Mouse (Mus musculus) c-Kit-positive CD71-positive TER-119-positive erythroid progenitor cells, embryonic 14.5 days (primary cell): Measurements from ENCODE around the gene Ncam1.

ENCODE experiments used
- DNase-seq: peaks from one replicate; pipeline ENCODE4 v3.0.0-alpha.2; 2013; ENCODE audit warnings: low spot score

Gene Ncam1

DNA sequence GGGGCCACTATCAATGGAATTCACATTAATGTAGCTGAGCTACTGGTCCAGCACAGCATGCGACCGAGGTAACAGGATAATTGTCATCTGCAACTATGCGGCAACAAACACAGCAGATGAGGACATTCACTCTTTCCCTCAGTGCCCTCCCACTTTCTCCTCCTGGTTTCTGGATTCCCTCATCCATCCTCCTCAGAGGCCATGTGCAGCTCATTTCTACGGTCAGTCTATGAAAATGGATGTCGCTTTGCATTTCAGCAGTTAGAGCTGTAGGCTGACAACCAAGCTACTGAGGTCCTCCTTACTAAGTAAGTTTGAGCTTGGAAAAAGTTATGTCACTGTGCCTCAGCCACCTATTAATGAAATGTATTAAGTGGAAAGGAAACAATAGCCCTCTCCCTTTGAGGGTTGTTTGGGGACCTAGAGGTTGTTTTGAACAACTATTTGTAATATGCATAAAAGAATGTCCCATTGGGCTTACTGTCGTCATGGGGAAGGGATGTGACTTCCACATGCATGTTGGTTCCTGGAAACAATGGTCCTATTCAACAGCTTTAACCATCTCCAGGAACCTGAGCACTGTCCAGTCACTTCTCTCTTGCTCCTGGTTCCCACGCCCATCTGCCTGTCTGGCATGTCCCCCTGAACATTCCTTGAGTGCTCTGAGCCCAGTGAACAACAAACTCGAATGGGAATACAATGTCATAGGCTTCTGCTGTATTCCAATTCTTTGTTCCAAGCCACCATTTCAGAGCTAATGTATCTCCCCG, 122.8 kb downstream of the Ncam1 start:
- no peak for DNase-seq

DNA sequence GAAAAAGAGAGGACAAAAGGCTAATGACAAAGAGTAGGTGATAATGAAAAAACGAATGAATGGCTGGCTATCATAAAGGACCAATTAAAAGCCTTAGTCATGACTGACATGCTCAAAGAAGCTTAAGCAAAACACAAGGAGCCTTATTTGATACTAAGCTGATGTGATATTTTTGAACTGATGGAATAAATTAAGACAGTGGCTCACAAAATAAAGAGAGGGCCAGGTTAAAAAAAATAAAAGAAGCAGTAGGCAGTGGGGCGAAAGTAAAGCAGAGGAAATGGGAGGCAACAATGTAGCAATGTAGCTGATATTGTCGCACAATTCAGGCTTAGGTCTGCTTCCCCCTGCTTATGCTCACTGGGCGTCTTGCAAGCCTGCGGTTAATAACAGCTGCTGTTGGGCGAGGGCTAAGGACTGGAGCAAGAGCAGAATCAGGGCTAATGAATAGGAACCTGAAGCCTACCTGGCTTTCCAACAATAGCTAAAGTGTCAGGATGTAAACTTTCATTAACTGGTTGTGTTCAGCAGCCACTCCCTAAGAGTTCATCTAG, 126.0 kb downstream of the Ncam1 start:
- DNase-seq = no peak

DNA sequence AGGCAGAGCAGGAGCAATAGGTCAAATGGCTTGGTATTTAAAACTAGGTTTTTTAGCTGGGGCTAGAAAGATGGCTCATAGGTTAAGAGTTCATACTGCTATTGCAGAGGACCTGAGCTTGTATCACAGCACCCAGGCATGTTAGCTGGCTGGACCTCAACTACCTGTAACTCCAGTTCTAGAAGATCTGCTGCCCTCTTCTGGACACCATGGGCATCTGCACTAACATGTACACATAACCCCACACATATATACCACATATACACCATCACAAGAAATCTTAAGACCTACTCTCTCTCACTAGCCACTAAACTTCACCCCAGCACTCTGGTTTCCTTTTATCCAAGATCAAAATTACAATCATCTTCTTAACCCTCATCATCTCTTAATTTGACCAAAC, 131.7 kb downstream of the Ncam1 start:
- DNase-seq = no peak

DNA sequence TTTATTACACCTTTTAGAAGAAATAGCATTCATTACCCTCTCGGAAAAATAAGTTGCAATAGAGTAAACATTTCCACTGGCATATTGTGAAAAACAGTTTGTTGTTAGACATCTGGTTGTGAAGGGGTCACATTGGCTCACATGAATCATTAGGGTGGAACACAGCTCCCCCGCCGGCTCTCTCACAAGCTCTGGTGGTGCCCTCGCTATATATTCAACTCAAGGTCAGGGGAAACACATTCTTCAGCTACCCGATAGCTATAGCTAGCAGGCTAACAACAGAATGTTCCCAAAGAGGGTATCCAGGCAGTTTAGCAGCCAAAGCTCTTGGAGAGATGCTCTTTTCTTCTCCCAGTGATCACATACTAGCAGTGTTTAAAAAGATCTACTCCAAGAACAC, 133.4 kb downstream of the Ncam1 start:
- no peak for DNase-seq

DNA sequence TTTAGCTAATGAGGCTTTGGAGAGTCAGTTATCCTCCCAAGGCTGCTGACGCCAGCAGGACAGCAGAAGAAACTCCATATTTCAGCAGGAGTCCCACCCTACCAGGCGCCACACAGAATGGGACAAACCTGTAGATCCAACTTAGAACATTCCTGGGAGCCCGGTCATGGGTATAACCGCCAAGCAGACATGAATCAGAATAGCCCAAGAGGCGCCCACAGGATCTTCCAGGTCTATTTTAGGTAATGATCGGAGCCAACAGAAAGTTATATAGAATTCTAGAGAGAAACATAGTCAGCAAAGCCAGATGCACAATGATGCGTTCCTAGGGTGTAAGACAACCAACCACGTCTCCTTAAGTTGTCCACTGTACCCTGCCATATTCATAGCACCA, 134.8 kb downstream of the Ncam1 start:
- DNase-seq = no peak

DNA sequence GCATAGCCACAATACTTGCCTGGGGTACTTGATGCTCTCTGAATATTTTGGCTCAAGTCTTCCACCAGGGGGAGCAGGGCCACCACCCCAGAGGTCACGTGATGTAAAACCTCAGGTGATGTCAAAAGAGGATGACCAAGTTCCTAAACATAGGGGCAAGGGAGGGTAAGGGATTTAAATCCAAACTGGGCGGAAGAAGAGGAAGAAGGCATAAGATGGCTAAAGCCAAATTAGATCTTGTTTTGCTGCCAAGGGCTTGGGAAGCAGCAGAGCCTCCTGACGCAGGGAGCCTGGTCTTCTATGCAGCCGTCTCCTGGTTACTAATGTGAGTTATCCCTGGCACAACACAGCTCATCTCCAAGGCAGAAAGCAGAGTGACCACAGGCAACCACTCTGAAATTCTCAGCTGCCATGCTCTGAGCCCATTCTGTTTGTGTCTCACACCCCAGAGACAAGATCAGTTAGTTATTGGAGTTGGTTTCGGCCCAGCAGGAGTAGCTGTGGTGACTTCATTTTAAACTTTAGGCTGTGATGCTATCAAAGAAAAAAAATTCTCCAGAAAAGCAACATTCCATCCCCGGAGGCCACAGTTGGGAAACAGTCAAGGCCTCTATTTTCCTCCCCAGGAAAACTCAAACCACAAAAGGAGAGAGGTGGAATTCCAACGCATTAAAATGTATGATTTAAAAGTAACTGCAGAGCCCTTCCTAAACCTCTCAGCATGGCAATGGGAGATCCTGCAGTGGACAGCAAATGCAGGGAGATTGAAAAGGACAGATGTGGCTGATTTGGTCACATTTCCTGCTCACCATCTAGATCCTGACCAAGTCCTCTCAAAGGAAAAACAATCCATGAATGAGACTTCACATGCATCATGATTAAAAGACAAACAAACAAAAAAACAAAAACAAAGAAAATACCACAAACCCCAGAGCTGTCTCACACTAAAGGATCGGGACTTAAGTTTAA, 135.5 kb downstream of the Ncam1 start:
- DNase-seq = no peak

DNA sequence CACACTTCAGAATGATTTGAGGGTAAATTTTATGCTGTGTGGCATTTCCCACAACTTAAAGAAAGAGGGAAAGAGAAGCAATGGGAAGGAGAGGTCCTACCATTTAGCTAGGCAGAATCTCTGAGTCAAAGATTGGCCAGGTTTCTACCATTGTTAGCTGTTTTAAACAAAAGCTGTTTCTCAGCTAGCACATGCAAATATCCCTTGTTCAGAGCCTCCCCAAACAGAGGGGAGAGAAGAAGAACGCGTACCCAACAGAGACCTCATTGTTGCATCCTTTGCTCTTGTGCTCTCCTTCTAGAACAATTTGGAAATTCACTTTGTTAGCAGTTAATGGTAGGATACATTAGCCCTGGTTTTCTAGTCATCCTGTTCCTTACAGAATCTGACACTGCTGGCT, 137.2 kb downstream of the Ncam1 start:
- no peak for DNase-seq

DNA sequence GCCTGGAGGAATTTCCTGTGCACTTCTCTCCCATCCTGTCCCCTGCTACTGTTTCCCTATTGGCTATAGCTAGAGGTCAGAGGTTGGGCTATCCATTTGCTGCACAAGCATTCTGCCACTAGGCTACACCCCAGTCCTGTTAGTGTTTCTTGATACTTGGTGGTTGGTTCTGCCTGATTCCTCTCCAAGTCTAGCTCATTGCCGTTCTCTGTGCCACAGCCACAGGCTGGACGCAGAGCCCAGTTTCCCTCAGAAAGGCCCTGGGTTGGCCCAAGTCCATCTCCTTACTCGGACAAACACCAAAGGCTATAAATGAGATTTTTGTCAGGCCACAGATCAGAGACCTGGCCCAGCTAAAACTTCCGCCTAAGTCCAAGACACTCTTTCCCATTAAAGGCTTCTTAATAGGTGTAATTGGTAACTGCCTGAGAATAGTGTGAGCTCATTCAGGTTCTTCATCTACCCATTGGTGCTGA, 140.3 kb downstream of the Ncam1 start:
- DNase-seq = no peak

DNA sequence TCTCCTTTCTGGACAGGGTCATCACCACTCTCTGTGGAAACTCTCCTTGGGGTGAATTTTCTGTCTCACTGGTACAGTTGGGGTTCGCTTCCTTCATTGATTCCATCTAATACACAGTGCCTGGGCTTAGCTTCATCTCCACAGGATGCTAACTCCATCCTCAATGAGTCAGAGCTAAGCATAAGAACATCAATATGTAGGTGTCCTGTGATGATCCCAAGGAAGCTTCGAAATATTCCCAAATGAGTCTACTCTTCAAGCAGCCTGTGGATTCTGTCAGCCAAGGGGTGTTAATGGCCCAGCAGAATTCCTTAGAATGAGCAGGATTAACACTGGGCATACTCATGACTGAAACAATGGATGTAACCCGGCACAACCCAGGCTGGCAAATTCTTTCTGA, 144.3 kb downstream of the Ncam1 start:
- DNase-seq = no peak

DNA sequence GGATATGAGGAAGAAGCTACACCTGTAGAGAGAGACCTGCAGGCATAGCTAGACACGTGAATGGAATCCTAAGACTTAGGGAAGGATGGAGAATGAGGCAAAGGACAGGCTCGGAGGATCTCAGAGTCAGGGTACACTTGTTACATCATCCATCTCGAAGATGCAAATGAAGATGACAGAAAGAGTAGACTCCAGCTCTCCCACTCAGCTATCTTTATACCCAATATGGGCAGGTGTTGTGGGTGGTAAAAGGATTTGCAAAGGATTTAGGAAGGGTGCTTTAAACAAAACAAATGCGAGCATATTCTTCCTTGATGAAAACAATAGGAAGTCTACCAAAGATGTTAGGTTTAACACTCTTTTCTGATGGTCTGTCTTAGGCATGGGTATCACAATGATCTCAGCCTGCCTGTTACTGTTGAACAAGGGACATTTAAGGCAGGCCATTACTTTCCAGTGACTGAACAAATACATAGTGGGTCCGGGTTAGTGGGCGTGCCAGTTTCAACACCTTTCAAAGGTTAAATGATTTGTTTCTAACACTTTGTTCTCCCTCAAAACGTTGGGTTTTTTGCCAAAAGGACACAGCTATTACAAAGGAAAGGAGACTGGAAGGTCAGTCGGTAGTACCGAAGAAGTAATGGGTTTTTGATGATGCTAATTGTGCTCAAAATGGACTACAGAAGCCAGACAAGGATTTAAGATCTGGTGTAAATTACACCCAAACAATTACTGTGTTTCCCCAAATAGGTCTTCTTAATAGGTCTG, 145.1 kb downstream of the Ncam1 start:
- no peak for DNase-seq

DNA sequence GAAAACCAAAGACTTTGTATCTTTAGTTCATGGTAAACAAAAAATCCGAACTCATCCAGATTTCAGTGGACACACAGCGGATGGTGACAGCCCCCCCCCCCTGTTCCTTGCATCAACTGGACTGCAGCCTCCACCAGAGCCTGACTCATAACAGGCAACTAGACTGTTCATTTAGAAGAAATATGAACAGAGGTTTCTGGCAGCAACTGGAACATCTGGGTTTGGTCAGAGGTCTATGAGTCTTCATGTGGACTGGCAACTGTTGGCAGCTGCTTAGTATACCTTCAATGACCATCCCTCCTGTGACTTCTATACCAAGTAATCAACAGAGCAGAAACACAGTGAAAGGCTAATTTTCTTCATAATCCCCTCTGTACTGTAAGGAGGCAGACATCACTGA, 154.4 kb downstream of the Ncam1 start:
- DNase-seq = no peak

DNA sequence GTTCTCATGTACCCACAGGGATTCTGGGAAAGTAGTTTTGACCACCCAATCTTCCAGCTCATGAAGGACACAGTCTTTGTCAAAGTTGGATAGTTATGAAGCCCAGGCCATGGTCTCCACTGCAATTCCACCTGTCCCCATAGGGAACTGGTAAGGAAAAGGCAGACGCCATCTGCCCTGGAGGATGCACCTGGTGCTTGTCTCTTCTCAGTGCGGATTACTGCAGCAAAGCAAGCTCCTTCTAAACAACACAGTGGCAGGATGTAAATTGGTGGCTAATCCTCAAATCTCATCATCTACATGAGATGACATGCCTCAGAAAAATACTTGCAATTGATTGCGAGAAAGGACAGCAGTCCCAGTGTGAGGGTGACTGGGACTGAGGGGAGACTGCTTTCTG, 158.0 kb downstream of the Ncam1 start:
- no peak for DNase-seq

DNA sequence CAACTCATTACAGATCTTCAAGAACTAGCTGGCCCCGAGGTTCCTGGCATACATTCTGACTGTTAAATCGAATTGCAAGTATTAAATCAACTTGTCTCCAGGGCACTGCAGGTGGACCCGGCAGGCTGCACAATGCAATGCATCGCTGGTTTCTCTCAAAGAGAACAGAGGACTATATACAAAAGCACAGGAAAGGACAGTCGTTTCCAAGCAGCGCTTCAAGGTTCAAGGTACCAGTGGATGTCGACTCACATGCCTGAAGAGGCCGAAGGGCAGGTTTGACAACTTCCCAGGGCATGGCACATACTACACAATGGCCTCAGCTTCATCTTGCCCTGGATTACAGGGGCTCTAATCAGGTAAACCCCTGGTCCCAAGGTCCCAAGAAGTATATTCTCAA, 158.6 kb downstream of the Ncam1 start:
- DNase-seq = no peak

DNA sequence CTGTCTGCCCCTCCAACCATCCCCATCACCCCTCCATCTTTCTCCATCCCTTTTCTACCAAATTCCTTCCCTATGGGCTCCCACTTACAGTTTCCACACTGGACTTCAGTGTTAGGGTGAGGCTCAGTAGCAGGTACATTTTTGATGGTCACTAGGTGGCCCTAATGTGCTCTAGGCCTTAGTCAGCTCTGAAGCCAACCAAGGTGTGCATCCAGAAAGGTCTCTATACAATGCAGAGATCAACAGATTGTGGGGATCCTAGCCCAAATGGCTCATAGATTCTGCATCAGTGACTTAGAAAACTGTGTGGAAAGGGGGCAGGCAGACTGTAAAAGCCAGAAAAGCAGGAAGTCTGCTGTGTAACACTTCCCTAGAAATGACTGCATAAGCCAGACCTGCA, 160.8 kb downstream of the Ncam1 start:
- DNase-seq = no peak

DNA sequence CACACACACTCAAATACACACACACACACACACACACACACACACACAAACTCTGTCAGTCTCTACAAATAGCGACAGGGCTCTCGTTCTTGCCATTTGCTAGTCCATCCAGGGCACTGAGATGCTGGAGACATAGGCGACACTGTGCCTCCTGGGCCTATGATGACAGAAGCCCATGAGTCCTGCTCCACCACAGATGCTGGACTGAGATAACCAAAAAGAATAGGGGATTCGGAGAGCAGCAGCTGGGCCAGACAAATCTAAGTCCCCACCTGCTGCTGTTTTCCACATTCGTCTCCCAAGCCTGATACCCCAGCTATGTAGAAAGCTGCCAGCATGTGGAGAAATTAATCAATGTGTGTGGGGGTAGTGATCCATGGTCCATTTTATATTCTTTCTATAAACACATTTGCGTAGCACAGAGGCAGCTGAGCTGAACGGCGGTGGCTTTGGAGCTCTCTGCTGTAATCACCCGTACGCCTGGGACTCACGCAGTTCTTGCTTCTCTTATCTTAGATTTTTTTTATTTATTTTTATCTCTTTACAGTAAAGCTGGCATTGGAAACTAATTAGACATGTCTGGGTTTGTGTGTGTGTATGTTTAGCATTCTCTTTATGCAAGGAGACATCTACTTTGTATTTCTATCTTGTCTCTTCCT, 162.9 kb downstream of the Ncam1 start:
- no peak for DNase-seq

DNA sequence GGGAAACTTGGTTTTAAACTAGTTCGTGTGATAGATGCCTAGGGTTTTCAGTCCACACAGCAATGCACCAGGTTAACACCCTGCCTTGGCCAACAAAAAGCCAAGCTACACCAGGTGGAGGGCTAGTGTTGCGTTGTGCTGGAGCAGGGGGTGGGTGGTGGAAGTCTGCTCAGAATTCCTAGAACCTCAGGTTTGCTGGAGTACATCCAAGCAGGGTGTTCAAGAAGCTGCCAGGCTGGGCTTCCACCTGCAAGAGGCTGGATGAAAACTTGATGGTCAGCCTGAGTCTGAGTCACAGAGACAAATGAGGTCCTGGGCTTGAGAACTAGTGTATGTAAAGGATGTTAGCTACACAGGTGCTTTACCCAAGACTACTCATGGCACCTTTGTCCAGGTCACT, 166.1 kb downstream of the Ncam1 start:
- DNase-seq = no peak

DNA sequence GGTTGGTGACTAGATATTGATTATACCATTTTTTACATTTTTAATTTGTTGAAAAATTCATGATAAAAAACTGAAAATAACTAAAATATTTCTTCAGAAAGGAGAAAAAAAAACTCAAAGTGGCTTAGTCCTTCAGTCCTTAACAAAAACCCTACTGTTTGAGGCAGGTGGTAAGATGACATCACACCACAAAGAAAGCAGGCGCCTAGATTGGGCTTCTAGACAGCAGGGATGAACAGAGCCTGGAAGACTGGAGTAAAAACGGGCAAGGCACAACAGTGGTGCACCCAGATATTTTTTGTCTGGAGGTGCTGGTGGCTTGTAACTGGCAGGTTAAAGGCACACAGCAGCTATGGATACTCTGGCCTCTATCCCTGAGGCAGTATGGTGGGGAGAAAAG, 168.4 kb downstream of the Ncam1 start:
- no peak for DNase-seq

DNA sequence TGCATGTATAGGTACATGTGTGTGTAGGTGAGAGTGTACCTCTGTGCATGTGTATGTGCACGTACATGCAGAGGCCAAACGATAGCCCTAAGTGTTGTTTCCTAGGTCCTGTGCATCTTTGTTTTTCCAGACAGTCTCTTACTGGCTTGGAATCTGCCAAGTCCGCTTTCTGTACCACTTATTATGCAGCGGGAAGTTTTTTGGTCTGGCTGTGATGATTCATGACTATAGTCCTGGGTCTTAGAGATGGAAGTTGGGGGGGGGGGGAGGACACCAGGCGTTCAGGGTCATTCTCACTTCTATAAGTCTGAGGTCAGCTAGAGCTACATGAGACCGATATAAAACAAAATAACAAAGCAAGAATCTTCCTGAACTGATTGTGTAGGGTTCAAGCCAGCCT, 173.8 kb downstream of the Ncam1 start:
- DNase-seq = no peak

DNA sequence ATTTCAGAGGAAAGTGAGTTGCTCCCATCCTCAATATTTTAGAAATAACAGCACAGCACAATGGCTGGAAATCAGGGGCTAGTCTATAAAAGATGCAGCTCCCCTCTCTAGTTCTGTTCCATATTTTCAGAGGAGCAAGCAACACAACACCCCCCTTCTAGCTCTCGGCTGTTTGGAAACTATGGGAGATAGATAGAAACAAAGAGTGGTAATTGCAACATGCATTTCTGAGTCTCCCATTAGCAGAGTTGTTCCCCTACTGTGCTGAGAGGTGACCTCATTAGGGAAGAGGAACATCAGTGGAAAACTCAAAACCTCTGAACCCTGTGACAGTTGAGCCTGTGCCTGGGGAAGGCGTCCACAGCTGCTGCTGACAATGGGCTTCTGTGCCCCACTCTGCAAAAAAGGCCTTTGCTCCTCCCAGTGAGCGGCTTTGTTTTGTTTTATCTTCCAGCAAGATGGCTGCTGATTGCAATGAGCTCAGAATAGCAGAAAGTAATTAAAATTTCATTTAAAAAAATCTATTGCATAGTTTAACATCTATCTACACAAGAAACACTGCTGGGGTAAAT, 174.7 kb downstream of the Ncam1 start:
- no peak for DNase-seq

DNA sequence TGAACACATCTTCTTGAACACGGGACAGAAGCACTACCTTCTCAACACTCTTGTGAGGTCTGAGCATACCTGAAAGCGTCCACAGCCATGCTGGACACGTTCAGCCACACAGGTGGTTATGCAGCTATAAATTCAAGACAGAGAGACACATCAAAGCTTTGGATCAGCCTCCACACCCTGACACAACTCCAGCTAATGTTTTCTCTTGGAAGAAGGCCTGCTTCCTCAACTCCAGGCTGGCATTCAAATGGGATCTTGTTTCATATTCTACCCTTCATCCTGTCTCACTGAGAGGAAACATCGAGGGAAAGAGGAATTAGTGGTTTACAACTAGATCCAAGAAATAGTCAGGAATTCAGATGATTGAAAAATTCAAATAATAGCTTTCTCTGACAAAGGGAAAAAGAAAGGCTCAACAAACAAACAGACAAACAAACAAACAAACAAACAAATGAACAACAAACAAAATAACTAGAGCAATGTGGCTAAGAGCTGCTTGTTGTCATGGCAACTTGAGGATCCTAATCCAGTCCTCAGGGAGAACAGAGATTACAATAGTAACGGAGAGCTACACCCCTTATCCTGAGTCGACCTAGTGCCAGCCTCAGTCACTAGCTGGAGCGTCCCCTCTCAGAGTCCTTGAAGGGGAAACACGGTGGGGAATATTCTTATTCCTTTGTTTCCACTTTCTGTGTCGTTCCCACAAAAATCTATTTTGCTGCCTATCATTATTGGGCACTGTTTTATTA, 175.6 kb downstream of the Ncam1 start:
- no peak for DNase-seq

DNA sequence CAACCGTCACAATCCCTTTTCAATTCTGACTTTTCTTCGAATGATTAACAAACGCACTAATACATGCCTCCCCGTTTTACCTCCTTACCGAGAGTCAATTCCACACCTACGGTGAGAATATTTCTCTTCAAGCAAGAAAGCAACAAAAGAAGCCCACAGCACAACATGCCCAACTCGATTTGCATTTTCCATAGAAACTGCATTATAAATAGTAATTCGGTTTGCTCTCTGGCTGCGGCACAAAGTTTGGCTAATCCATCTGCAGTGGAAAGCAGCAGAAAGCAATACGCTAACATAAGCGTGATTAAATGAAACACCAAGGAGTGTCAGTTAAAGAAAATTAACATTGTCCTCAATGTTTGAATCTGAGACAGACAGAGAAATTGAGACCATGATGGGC, 177.0 kb downstream of the Ncam1 start:
- DNase-seq = no peak
